Mouse (Mus musculus) embryonic facial prominence, embryonic 11.5 days (tissue): ENCODE data around the gene Bend3. TPM values are rescaled to one million over a fixed set of nuclear protein-coding genes. Genes with fewer than 3 reads are reported as not detected.

Experiments used
- ATAC-seq: fragments of 200-750 bp; cut with Nextera tagmentation; replicated peaks from 2 replicates; pipeline ENCODE4 v1.8.0; 2017; ENCODE audit warnings: low read depth; ENCODE audit not compliant: insufficient number of reproducible peaks, low FRiP score, low TSS enrichment
- DNase-seq: peaks from one replicate; pipeline ENCODE4 v3.0.0-alpha.2; 2015; ENCODE audit warnings: low spot score
- H3K27ac ChIP-seq: fragments of 300-500 bp; sonication (generic); replicated peaks from 2 replicates; pipeline ENCODE4 v1.5.1; 2014; ENCODE audit warnings: mild to moderate bottlenecking, low read depth, low read length, control low read depth
- H3K27me3 ChIP-seq: fragments of 300-500 bp; sonication (generic); 2 replicates; pipeline ENCODE4 v1.6.1; 2014; ENCODE audit warnings: mild to moderate bottlenecking, low read length, moderate library complexity, mixed read lengths; ENCODE audit not compliant: control insufficient read depth, insufficient read depth
- H3K36me3 ChIP-seq: fragments of 300-500 bp; sonication (generic); replicated peaks from 2 replicates; pipeline ENCODE4 v1.6.1; 2014; ENCODE audit warnings: low read depth, mild to moderate bottlenecking, low read length, moderate library complexity, mixed read lengths; ENCODE audit not compliant: control insufficient read depth, insufficient read depth
- H3K4me1 ChIP-seq: fragments of 300-500 bp; sonication (generic); 2 replicates; pipeline ENCODE4 v1.6.1; 2014; ENCODE audit warnings: low read length, mixed read lengths; ENCODE audit not compliant: control insufficient read depth, insufficient read depth
- H3K4me2 ChIP-seq: fragments of 300-500 bp; sonication (generic); 2 replicates; pipeline ENCODE4 v1.6.1; 2014; ENCODE audit warnings: low read depth, mild to moderate bottlenecking, control low read depth, low read length, moderate library complexity
- H3K4me3 ChIP-seq: fragments of 300-500 bp; sonication (generic); 2 replicates; pipeline ENCODE4 v1.5.1; 2014; ENCODE audit warnings: low read depth, low read length, control low read depth
- H3K9ac ChIP-seq: fragments of 300-500 bp; sonication (generic); replicated peaks from 2 replicates; pipeline ENCODE4 v1.6.1; 2014; ENCODE audit warnings: mild to moderate bottlenecking, control low read depth, low read length
- H3K9me3 ChIP-seq: fragments of 300-500 bp; sonication (generic); replicated peaks from 2 replicates; pipeline ENCODE4 v1.6.1; 2016; ENCODE audit warnings: mild to moderate bottlenecking, low read length, inconsistent platforms, mixed read lengths; ENCODE audit not compliant: control insufficient read depth
- WGBS: fragments of 180-500 bp; shearing (Covaris S2); extraction: QIAGEN DNeasy Blood & Tissue Kit; methylation state at CpG from one replicate; pipeline ENCODE4 v1.1.7; 2014; 5-methylcytosine and 5-hydroxymethylcytosine counted together
- polyA plus RNA-seq: library from polyadenylated mRNA; unstranded; fragments of >200 nt; fragmentation: Nextera tagmentation; extraction: Ambion mirVana; gene quantifications from 2 replicates; pipeline ENCODE4 v1.2.1, GENCODE M21; 2014

Gene Bend3
- polyA plus RNA-seq, 1 experiment from 2014 or later: 6.9 TPM

- 87% methylated on average over 5 of the region's 5 CpGs for WGBS
- no peaks in the 10 kb centered on the region for H3K27me3 ChIP-seq
- no peak for ATAC-seq
These were observed 12.2 kb downstream of the Bend3 start for GRCm38 (mm10) chr10:43490846-43491245.

GRCm38 (mm10) chr10:43502599-43502998 is 24.0 kb downstream of the Bend3 start:
- Histone ChIP-seq H3K9ac (no peak overlapping the region), H3K4me2 (no peak overlapping the region), H3K9me3 (no peaks in the 10 kb centered on the region), H3K4me1 (no peaks in the 10 kb centered on the region), H3K36me3 (no peaks in the 10 kb centered on the region; the same call in 1 of the 2 replicates), H3K4me3 (no peak overlapping the region), H3K27ac (no peak overlapping the region), H3K27me3 (no peaks in the 10 kb centered on the region)
- WGBS: 95% methylated on average over 4 of the region's 4 CpGs
- DNase-seq (no peak), ATAC-seq (no peak)

More at GRCm38 (mm10) chr10:43490846-43491245, 12.2 kb downstream of the Bend3 start:
- Histone ChIP-seq H3K4me1 (peaks cover 3% of the 10 kb centered on the region; the same call in 1 of the 2 replicates), H3K9ac (no peak overlapping the region), H3K4me3 (no peak overlapping the region), H3K36me3 (no peaks in the 10 kb centered on the region), H3K4me2 (no peak overlapping the region), H3K9me3 (no peaks in the 10 kb centered on the region), H3K27ac (no peak overlapping the region)
- no peak for DNase-seq

- no peak for DNase-seq
- Histone ChIP-seq H3K36me3 (no peaks in the 10 kb centered on the region), H3K9me3 (no peaks in the 10 kb centered on the region), H3K4me2 (no peak overlapping the region), H3K4me1 (no peaks in the 10 kb centered on the region), H3K9ac (no peak overlapping the region), H3K27ac (no peak overlapping the region), H3K27me3 (no peaks in the 10 kb centered on the region), H3K4me3 (no peak overlapping the region)
- 83% methylated on average over 1 of the region's 1 CpGs for WGBS
- no peak for ATAC-seq
These were observed 25.7 kb downstream of the Bend3 start for GRCm38 (mm10) chr10:43504291-43504690.

- no peak overlapping the region for H3K9ac ChIP-seq
- H3K27me3 ChIP-seq: no peaks in the 10 kb centered on the region
- H3K4me2 ChIP-seq: no peak overlapping the region
- no peaks in the 10 kb centered on the region for H3K4me1 ChIP-seq
- no peak overlapping the region for H3K27ac ChIP-seq
- peaks cover 2% of the 10 kb centered on the region for H3K36me3 ChIP-seq
- 68% methylated on average over 4 of the region's 4 CpGs for WGBS
- H3K4me3 ChIP-seq: no peak overlapping the region
- ATAC-seq (no peak), DNase-seq (no peak)
- no peaks in the 10 kb centered on the region for H3K9me3 ChIP-seq
These were observed 28.4 kb downstream of the Bend3 start for GRCm38 (mm10) chr10:43507051-43507450.

- DNase-seq (no peak), ATAC-seq (no peak)
- H3K4me1 ChIP-seq: no peaks in the 10 kb centered on the region
- no peak overlapping the region for H3K27ac ChIP-seq
- no peak overlapping the region for H3K4me3 ChIP-seq
- peaks cover 7% of the 10 kb centered on the region for H3K36me3 ChIP-seq
- WGBS: 93% methylated on average over 7 of the region's 7 CpGs
- H3K9ac ChIP-seq: no peak overlapping the region
- no peaks in the 10 kb centered on the region for H3K27me3 ChIP-seq
- no peaks in the 10 kb centered on the region for H3K9me3 ChIP-seq
- no peak overlapping the region for H3K4me2 ChIP-seq
These were observed 30.6 kb downstream of the Bend3 start for GRCm38 (mm10) chr10:43509228-43509627.

- Histone ChIP-seq H3K4me3 (no peak overlapping the region), H3K4me2 (no peak overlapping the region), H3K36me3 (peaks cover 7% of the 10 kb centered on the region), H3K4me1 (no peaks in the 10 kb centered on the region), H3K9me3 (no peaks in the 10 kb centered on the region), H3K27ac (no peak overlapping the region), H3K27me3 (no peaks in the 10 kb centered on the region), H3K9ac (no peak overlapping the region)
- DNase-seq: no peak
- WGBS: 95% methylated on average over 10 of the region's 10 CpGs
- no peak for ATAC-seq
These were observed 34.3 kb downstream of the Bend3 start for GRCm38 (mm10) chr10:43512976-43513375.

GRCm38 (mm10) chr10:43516992-43517660 is 38.5 kb downstream of the Bend3 start:
- H3K4me3 ChIP-seq: no peak overlapping the region
- H3K27ac ChIP-seq: no peak overlapping the region
- no peaks in the 10 kb centered on the region for H3K27me3 ChIP-seq
- no peak overlapping the region for H3K4me2 ChIP-seq
- H3K4me1 ChIP-seq: no peaks in the 10 kb centered on the region
- 72% methylated on average over 6 of the region's 6 CpGs for WGBS
- DNase-seq (no peak), ATAC-seq (0 out of 2 replicates have a peak, but pooled peaks have one; percentile 18)
- no peak overlapping the region for H3K9ac ChIP-seq
- H3K36me3 ChIP-seq: peaks cover 4% of the 10 kb centered on the region
- no peaks in the 10 kb centered on the region for H3K9me3 ChIP-seq

- DNase-seq: no peak
- Histone ChIP-seq H3K36me3 (peaks cover 3% of the 10 kb centered on the region), H3K4me1 (no peaks in the 10 kb centered on the region), H3K4me3 (no peak overlapping the region), H3K4me2 (no peak overlapping the region), H3K9me3 (no peaks in the 10 kb centered on the region), H3K9ac (no peak overlapping the region), H3K27ac (no peak overlapping the region), H3K27me3 (no peaks in the 10 kb centered on the region)
- ATAC-seq: no peak
- 73% methylated on average over 4 of the region's 4 CpGs for WGBS
These were observed 39.2 kb downstream of the Bend3 start for GRCm38 (mm10) chr10:43517836-43518235.
